Mouse (Mus musculus): ENCODE results near the gene Tspoap1. TPM values are rescaled to one million over a fixed set of nuclear protein-coding genes. Genes with fewer than 3 reads are reported as not detected.

Gene Tspoap1
- polyA plus RNA-seq, 1 experiment from 2014 or later = 30.5 TPM

DNA sequence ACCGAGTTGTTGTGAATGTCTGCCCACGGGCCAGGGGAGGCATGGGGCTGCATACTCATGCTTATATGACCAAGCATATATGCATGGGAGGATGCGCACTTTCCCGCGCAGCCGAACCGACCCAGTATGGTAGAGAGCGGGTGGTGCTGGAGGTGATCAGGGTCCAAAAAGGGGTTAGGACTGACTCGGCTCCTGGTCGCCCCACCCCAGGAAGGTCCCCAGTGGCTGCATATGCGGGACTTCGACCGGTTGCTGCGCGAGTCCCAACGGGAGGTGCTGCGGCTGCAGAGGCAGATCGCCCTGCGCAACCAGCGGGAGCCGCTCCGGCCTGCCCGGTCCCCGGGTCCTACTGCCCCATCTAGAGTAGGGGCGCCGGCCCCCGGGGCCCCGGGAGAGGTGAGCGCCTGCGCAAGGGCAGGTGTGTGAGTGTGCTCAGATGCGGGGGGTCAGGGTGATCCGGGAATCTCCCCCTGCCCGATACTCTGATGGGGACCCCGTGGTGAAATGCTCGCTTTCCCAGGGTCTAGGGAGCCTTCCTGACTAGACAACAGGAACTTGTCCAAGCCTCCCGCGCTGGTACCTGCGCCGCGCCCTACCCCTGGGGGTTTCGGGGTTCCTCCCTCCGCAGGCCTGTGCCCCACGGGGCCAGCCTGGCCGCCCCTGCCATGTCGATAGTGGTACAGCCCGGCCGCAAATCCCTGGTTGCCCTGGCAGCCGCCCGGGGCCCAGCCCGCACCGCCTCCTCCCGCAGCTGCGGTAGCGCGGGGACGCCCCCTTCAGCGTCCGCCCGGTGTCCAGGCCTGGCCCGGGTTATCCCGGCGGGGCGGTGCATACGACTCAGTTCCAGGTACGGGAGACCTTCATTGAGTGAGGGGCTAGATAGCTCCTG lies 3.9 kb downstream of the Tspoap1 start:
- Histone ChIP-seq H3K27me3 (peaks cover 67% of the 10 kb centered on the region), H3K27ac (peak overlapping the region; percentile 83), H3K4me1 (peaks cover 45% of the 10 kb centered on the region), H3K9me3 (replicated peaks) (no peaks in the 10 kb centered on the region), H3K4me2 (replicated peaks) (peak overlapping the region; percentile 97), H3K36me3 (peaks cover 6% of the 10 kb centered on the region; the same call in 1 of the 2 replicates), H3K9ac (peak overlapping the region; percentile 85), H3K4me3 (peak overlapping the region; percentile 71)
- under 1% methylated on average over 64 of the region's 65 CpGs for WGBS
- peak; percentile 39 for ATAC-seq (ENCODE audit: low FRiP score)

DNA sequence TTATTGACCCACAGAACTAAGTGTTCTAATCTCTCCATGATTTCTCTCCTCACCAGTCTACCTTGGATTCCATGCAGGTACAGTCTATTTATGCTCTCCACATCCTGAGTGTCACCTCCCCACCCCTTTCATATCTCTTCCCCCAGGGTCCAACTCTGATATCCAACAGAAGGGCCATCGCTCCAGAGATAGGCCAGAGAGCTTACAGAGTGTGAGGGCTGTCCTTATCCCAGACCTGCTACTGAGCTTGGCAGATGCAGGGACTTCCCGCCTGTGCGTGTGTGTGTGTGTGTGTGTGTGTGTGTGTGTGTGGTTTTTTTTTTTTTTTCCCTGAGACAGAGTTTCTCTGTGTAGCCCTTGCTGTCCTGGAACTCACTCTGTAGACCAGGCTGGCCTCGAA lies 8.4 kb downstream of the Tspoap1 start:
- Histone ChIP-seq H3K4me1 (peaks cover 16% of the 10 kb centered on the region), H3K27me3 (peaks cover 33% of the 10 kb centered on the region), H3K4me3 (no peak overlapping the region), H3K9ac (no peak overlapping the region), H3K27ac (no peak overlapping the region), H3K4me2 (replicated peaks) (no peak overlapping the region), H3K36me3 (peaks cover 34% of the 10 kb centered on the region), H3K9me3 (replicated peaks) (no peaks in the 10 kb centered on the region)
- ATAC-seq (ENCODE audit: low FRiP score) = no peak
- 88% methylated on average over 4 of the region's 4 CpGs for WGBS

- no peak overlapping the region for H3K4me2 ChIP-seq (replicated peaks)
- ATAC-seq (ENCODE audit: low FRiP score) = no peak
- H3K27me3 ChIP-seq = peaks cover 12% of the 10 kb centered on the region
- no peak overlapping the region for H3K27ac ChIP-seq
- no peaks in the 10 kb centered on the region for H3K4me1 ChIP-seq
- no peak overlapping the region for H3K9ac ChIP-seq
- WGBS = 58% methylated on average over 3 of the region's 3 CpGs
- H3K9me3 ChIP-seq (replicated peaks) = no peaks in the 10 kb centered on the region
- peaks cover 39% of the 10 kb centered on the region for H3K36me3 ChIP-seq
- H3K4me3 ChIP-seq = no peak overlapping the region
Observed at GRCm38 (mm10) chr11:87770989-87771388, 10.6 kb downstream of the Tspoap1 start.

DNA sequence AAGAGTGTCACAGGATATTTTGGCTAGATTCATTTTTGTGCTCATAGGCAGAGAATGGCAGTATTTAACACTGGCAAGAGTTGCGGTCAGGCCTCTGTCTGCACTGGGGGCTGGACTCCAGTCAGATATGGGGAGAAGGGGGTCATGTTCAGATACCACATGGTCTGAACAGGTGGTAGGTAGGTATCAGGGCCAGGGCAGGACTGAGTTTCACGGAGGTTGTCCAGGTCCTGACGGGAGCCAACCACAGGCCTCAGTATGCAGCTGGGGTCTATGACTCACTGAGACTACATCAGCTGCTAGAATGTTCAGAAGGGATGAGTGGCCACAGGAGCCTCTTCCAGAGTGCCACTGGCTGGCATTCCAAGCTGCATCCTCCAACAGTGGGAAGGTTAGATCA lies 12.0 kb downstream of the Tspoap1 start:
- Histone ChIP-seq H3K9ac (no peak overlapping the region), H3K27ac (no peak overlapping the region), H3K27me3 (peaks cover 14% of the 10 kb centered on the region; the same call in 1 of the 2 replicates), H3K9me3 (replicated peaks) (no peaks in the 10 kb centered on the region), H3K4me2 (replicated peaks) (no peak overlapping the region), H3K4me1 (no peaks in the 10 kb centered on the region), H3K36me3 (peaks cover 39% of the 10 kb centered on the region), H3K4me3 (no peak overlapping the region)
- ATAC-seq (ENCODE audit: low FRiP score) = no peak
- WGBS = 91% methylated on average over 3 of the region's 3 CpGs

DNA sequence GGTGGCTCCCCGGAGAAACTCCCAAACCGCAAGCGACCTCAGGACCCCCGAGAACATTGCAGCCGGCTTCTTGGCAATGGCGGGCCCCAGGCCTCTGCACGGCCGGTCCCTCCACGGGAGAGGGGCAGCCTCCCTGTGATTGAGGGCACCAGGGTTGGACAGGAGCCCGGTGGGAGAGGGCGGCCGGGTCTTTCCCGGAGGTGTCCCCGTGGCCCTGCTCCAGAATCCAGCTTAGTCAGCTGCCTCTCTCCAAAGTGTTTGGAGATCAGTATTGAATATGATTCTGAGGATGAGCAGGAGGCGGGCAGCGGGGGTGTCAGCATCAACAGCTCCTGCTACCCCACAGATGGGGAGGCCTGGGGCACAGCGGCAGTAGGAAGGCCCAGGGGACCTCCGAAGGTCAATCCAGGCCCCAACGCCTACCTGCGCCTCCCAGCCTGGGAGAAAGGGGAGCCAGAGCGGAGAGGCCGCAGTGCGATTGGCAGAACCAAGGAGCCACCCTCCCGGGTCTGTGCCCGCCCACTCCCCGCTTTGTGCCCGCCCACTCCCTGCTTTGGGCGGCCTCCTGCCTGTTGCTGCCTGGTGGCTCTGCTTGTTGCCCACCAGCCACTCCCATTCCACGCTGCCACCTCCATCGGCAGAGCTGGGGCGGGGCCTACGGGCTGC lies 17.9 kb downstream of the Tspoap1 start:
- peak overlapping the region; percentile 59 for H3K9ac ChIP-seq
- ATAC-seq (ENCODE audit: low FRiP score) = peak; percentile 70
- H3K36me3 ChIP-seq = 0 out of 2 replicates have a peak, but pooled peaks cover 8% of the 10 kb centered on the region
- H3K4me3 ChIP-seq = peak overlapping the region; percentile 29
- H3K9me3 ChIP-seq (replicated peaks) = no peaks in the 10 kb centered on the region
- H3K27ac ChIP-seq = no peak overlapping the region
- H3K4me1 ChIP-seq = peaks cover 15% of the 10 kb centered on the region
- WGBS = 5% methylated on average over 32 of the region's 32 CpGs
- H3K27me3 ChIP-seq = peaks cover 27% of the 10 kb centered on the region; the same call in 1 of the 2 replicates
- H3K4me2 ChIP-seq (replicated peaks) = peak overlapping the region; percentile 62

- 0 out of 2 replicates have a peak, but pooled peaks have one; percentile 11 for ATAC-seq (ENCODE audit: low FRiP score)
Observed at GRCm38 (mm10) chr11:87778915-87779314, 18.6 kb downstream of the Tspoap1 start.

GRCm38 (mm10) chr11:87779392-87779791 lies 19.1 kb downstream of the Tspoap1 start:
- peaks cover 15% of the 10 kb centered on the region for H3K4me1 ChIP-seq
- 0 out of 2 replicates have a peak, but pooled peaks cover 8% of the 10 kb centered on the region for H3K36me3 ChIP-seq
- 85% methylated on average over 4 of the region's 4 CpGs for WGBS
- no peaks in the 10 kb centered on the region for H3K9me3 ChIP-seq (replicated peaks)
- no peak overlapping the region for H3K9ac ChIP-seq
- H3K27me3 ChIP-seq = peaks cover 27% of the 10 kb centered on the region; the same call in 1 of the 2 replicates
- no peak overlapping the region for H3K4me2 ChIP-seq (replicated peaks)
- no peak for ATAC-seq (ENCODE audit: low FRiP score)
- H3K4me3 ChIP-seq = no peak overlapping the region
- H3K27ac ChIP-seq = no peak overlapping the region

More at GRCm38 (mm10) chr11:87778915-87779314, 18.6 kb downstream of the Tspoap1 start:
- H3K27me3 ChIP-seq = peaks cover 27% of the 10 kb centered on the region; the same call in 1 of the 2 replicates
- peak overlapping the region; percentile 62 for H3K4me2 ChIP-seq (replicated peaks)
- WGBS = 46% methylated on average over 12 of the region's 12 CpGs
- no peak overlapping the region for H3K9ac ChIP-seq
- peak overlapping the region; percentile 29; the same call in 1 of the 2 replicates for H3K4me3 ChIP-seq
- no peaks in the 10 kb centered on the region for H3K9me3 ChIP-seq (replicated peaks)
- no peak overlapping the region for H3K27ac ChIP-seq
- 0 out of 2 replicates have a peak, but pooled peaks cover 8% of the 10 kb centered on the region for H3K36me3 ChIP-seq
- peaks cover 15% of the 10 kb centered on the region for H3K4me1 ChIP-seq

DNA sequence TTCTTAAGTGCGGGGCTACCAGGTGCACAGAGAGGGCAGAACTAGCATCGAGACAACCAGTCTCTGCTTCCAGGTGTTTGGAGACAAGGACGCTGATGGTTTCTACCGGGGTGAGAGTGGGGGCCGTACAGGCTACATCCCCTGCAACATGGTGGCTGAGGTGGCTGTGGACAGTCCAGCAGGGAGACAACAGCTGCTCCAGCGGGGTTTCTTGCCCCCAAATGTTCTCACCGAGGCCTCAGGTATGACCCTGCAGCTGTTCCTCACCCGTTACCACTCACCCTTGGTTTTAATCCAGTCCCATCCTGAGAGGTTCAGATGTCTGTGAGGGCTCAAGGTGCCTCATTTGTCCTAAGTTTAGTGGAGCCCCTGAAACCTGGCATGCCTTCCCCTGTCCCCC lies 19.8 kb downstream of the Tspoap1 start:
- 85% methylated on average over 8 of the region's 8 CpGs for WGBS
- Histone ChIP-seq H3K36me3 (peaks cover 4% of the 10 kb centered on the region), H3K9me3 (replicated peaks) (no peaks in the 10 kb centered on the region), H3K9ac (no peak overlapping the region), H3K27ac (no peak overlapping the region), H3K4me2 (replicated peaks) (no peak overlapping the region), H3K4me1 (peaks cover 15% of the 10 kb centered on the region), H3K27me3 (peaks cover 27% of the 10 kb centered on the region; the same call in 1 of the 2 replicates), H3K4me3 (no peak overlapping the region)
- no peak for ATAC-seq (ENCODE audit: low FRiP score)

DNA sequence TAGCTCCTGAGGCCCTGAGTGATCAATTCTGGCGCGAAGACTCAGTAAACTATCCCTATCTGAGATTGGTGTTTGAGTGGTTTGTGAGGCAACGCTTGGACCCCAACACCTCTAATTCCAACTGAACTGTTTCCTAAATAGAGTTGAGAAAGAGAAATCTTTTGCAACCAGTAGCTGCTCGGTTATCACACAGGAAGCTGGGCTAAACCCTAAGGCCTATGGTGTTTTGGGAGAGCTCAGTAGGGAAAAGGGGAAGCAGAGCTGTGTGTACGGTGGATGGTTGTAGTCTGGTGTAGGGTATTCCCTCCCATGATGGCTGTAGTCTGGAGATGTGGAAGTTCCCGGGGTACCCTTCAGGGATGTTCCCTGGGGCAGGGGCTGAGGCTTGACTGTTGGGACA lies 29.7 kb downstream of the Tspoap1 start:
- Histone ChIP-seq H3K4me1 (no peaks in the 10 kb centered on the region), H3K4me3 (no peak overlapping the region), H3K36me3 (peaks cover 3% of the 10 kb centered on the region; the same call in 1 of the 2 replicates), H3K9ac (no peak overlapping the region), H3K9me3 (replicated peaks) (no peaks in the 10 kb centered on the region), H3K27ac (no peak overlapping the region), H3K27me3 (no peaks in the 10 kb centered on the region), H3K4me2 (replicated peaks) (no peak overlapping the region)
- ATAC-seq (ENCODE audit: low FRiP score) = no peak
- WGBS = 86% methylated on average over 6 of the region's 6 CpGs

DNA sequence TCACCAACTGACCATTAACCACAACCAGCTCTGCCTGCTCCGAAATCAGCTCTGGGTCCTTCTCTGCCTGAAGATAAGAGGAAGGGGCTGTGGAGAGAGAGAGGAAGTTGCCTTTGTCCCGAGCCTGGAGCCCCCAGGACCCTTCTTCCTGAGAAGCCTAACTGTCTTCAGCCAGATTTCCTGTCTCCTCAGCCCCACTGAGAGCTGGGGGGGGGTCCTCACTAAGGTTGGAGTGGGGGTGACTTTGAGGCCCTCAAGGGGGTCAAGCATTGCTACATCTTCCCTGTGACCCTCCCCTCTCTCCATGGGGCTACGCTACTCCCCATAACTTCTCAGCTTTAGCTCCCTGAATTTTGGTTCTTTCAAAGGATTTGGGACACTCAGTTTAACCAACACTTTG lies 33.1 kb downstream of the Tspoap1 start, which contains the start of gene Mpo:
Mpo (plus strand) TSS at position 122 of the 400 bp plus-strand sequence.
- 75% methylated on average over 3 of the region's 3 CpGs for WGBS
- no peak within 1 kb of the TSS for H3K4me3 ChIP-seq

GRCm38 (mm10) chr11:87801711-87802275 lies 41.5 kb downstream of the Tspoap1 start:
- Histone ChIP-seq H3K4me2 (replicated peaks) (no peak overlapping the region), H3K9ac (no peak overlapping the region), H3K36me3 (no peaks in the 10 kb centered on the region), H3K4me3 (no peak overlapping the region), H3K4me1 (0 out of 2 replicates have a peak, but pooled peaks cover 2% of the 10 kb centered on the region), H3K9me3 (replicated peaks) (no peaks in the 10 kb centered on the region), H3K27ac (no peak overlapping the region), H3K27me3 (0 out of 2 replicates have a peak, but pooled peaks cover 3% of the 10 kb centered on the region)
- no peak for ATAC-seq (ENCODE audit: low FRiP score)
- 88% methylated on average over 22 of the region's 22 CpGs for WGBS

More for the DNA sequence above, 33.1 kb downstream of the Tspoap1 start, which contains the start of gene Mpo:
- no peak for ATAC-seq (ENCODE audit: low FRiP score)
- Histone ChIP-seq H3K27ac (no peak within 1 kb of the TSS), H3K4me2 (replicated peaks) (no peak within 1 kb of the TSS), H3K9me3 (replicated peaks) (no peaks in the 10 kb centered on the region), H3K27me3 (no peaks in the 10 kb centered on the region), H3K36me3 (no peaks in the 10 kb centered on the region), H3K9ac (no peak within 1 kb of the TSS), H3K4me1 (no peaks in the 10 kb centered on the region)

GRCm38 (mm10) chr11:87802621-87803020 lies 42.3 kb downstream of the Tspoap1 start:
- H3K4me2 ChIP-seq (replicated peaks) = no peak overlapping the region
- H3K9me3 ChIP-seq (replicated peaks) = no peaks in the 10 kb centered on the region
- 50% methylated on average over 14 of the region's 14 CpGs for WGBS
- no peak overlapping the region for H3K9ac ChIP-seq
- no peaks in the 10 kb centered on the region for H3K36me3 ChIP-seq
- H3K27ac ChIP-seq = no peak overlapping the region
- no peak overlapping the region for H3K4me3 ChIP-seq
- H3K27me3 ChIP-seq = 0 out of 2 replicates have a peak, but pooled peaks cover 3% of the 10 kb centered on the region
- H3K4me1 ChIP-seq = 0 out of 2 replicates have a peak, but pooled peaks cover 2% of the 10 kb centered on the region
- ATAC-seq (ENCODE audit: low FRiP score) = no peak

Measured in hindbrain, embryonic 12.5 days (tissue).